Mouse (Mus musculus) limb, embryonic 14.5 days (tissue): ENCODE results near the gene Phactr4. TPM values are rescaled to one million over a fixed set of nuclear protein-coding genes. Genes with fewer than 3 reads are reported as not detected.

Experiments
- ATAC-seq: fragments of 200-750 bp; cut with Nextera tagmentation; 2 replicates; pipeline ENCODE4 v1.8.0; 2017; ENCODE audit warnings: low read depth, moderate number of reproducible peaks, moderate TSS enrichment; ENCODE audit not compliant: low FRiP score
- DNase-seq: peaks from one replicate; pipeline ENCODE4 v3.0.0-alpha.2; 2015; ENCODE audit warnings: low spot score
- H3K27ac ChIP-seq: fragments of 300-500 bp; sonication (generic); replicated peaks from 2 replicates; pipeline ENCODE4 v1.5.1; 2014; ENCODE audit warnings: low read depth, mild to moderate bottlenecking, low read length, moderate library complexity, mixed read lengths
- H3K27me3 ChIP-seq: fragments of 300-500 bp; sonication (generic); 2 replicates; pipeline ENCODE4 v1.6.1; 2014; ENCODE audit warnings: low read length, mixed read lengths; ENCODE audit not compliant: control insufficient read depth, insufficient read depth
- H3K36me3 ChIP-seq: fragments of 300-500 bp; sonication (generic); 2 replicates; pipeline ENCODE4 v1.6.1; 2014; ENCODE audit warnings: mild to moderate bottlenecking, low read length, moderate library complexity, mixed read lengths; ENCODE audit not compliant: control insufficient read depth, insufficient read depth
- H3K4me1 ChIP-seq: fragments of 300-500 bp; sonication (generic); 2 replicates; pipeline ENCODE4 v1.6.1; 2014; ENCODE audit warnings: antibody characterized with exemption, low read length, mixed read lengths; ENCODE audit not compliant: control insufficient read depth, insufficient read depth
- H3K4me2 ChIP-seq: fragments of 300-500 bp; sonication (generic); replicated peaks from 2 replicates; pipeline ENCODE4 v1.6.1; 2014; ENCODE audit warnings: low read depth, mild to moderate bottlenecking, low read length, moderate library complexity; ENCODE audit not compliant: severe bottlenecking
- H3K4me3 ChIP-seq: fragments of 300-500 bp; sonication (generic); replicated peaks from 2 replicates; pipeline ENCODE4 v1.5.1; 2014; ENCODE audit warnings: low read length
- H3K9ac ChIP-seq: fragments of 300-500 bp; sonication (generic); 2 replicates; pipeline ENCODE4 v1.6.1; 2014; ENCODE audit warnings: mild to moderate bottlenecking, low read depth, low read length, moderate library complexity; ENCODE audit not compliant: severe bottlenecking
- H3K9me3 ChIP-seq: fragments of 300-500 bp; sonication (generic); 2 replicates; pipeline ENCODE4 v1.6.1; 2016; ENCODE audit warnings: low read length; ENCODE audit not compliant: control insufficient read depth
- POLR2A ChIP-seq: fragments of 200-500 bp; IDR thresholded peaks from 2 replicates; pipeline ENCODE4 v1.8.0; 2012; ENCODE audit warnings: inconsistent platforms, mild to moderate bottlenecking, moderate library complexity, borderline replicate concordance; ENCODE audit not compliant: insufficient read depth, insufficient read length; ENCODE audit errors: extremely low read depth
- WGBS: fragments of 180-500 bp; shearing (Covaris S2); extraction: QIAGEN DNeasy Blood & Tissue Kit; methylation state at CpG from one replicate; pipeline ENCODE4 v1.1.7; 2014; 5-methylcytosine and 5-hydroxymethylcytosine counted together
- polyA plus RNA-seq, 2 experiments: library from polyadenylated mRNA; depleted of rRNA in 1 of 2; stranded (reverse) in 1 of 2; unstranded in 1 of 2; fragments of >200 nt; fragmentation: Nextera tagmentation in 1 of 2; extraction: Ambion mirVana in 1 of 2; gene quantifications; 2 replicates each; pipeline versions ENCODE4 v1.2.1 to v1.2.3; 2012 to 2014

The Phactr4 gene
- polyA plus RNA-seq, 2 experiments = 23.6 to 26.9 TPM

DNA sequence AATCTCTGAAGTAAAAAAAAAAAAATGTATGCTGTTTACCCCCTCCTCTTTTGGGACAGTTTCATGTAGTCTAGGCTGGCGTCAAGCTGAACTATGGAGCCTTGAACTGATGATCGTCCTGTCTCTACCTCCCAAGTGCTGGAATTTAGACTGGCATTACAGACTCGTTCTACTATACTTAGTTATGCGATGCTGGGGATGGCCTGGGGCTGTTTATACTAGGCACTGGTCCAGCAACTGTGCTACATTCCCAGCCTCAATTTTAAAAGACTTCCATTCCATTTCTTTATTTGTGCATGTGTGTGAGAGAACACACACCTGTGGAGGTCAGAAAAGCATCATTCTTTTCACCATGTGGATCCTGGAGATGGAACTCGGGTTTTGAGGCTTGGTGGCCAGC lies 23.4 kb downstream of the Phactr4 start:
- H3K9me3 ChIP-seq = no peaks in the 10 kb centered on the region
- H3K4me1 ChIP-seq = peaks cover 14% of the 10 kb centered on the region
- H3K9ac ChIP-seq = no peak overlapping the region
- 51% methylated on average over 5 of the region's 5 CpGs for WGBS
- no peak overlapping the region for H3K4me3 ChIP-seq
- H3K4me2 ChIP-seq = no peak overlapping the region
- no peak for ATAC-seq
- no peak for TF ChIP-seq POLR2A
- H3K36me3 ChIP-seq = no peaks in the 10 kb centered on the region
- H3K27me3 ChIP-seq = no peaks in the 10 kb centered on the region
- no peak overlapping the region; the same call in 1 of the 2 replicates for H3K27ac ChIP-seq
- DNase-seq = no peak

DNA sequence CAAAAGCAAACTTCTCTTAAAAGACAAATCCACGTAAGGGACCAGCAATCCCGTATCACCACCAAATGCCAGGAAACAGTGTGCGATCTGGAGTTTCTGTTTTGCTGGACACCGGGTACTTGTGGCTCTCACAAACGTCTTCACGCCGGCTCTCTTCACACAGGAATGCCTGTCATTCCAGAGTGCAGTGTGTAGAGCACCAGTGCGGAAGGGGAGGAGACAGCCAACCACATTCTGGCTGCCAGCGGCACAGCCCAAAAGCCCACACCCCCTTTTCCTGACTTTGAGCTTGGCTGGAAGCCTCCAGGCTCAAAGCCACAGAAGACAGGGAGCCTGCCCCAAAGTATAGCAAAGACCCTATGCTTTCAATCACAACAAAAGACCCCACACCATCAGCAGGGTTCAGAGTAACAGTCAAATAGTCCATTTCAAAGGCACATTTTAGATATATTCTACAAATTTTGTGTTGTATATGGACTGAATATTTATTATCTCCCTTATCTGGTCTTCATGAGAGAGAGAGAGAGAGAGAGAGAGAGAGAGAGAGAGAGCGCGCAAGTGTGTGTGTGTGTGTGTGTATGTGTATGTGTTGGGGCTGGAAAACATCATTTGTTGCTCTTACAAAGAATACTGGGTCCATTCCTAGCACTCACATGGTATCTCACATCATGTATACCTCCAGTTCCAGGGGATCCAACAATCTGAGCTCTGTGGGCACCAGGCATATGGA lies 24.1 kb downstream of the Phactr4 start:
- Histone ChIP-seq H3K9me3 (no peaks in the 10 kb centered on the region), H3K4me3 (peak overlapping the region; percentile 21), H3K36me3 (no peaks in the 10 kb centered on the region), H3K4me1 (peaks cover 14% of the 10 kb centered on the region), H3K9ac (peak overlapping the region; percentile 38), H3K4me2 (peak overlapping the region; percentile 41), H3K27me3 (no peaks in the 10 kb centered on the region), H3K27ac (peak overlapping the region; percentile 52)
- TF ChIP-seq POLR2A = peak; percentile 22; the same call in 1 of the 2 replicates
- ATAC-seq = peak; percentile 72
- 34% methylated on average over 11 of the region's 11 CpGs for WGBS
- peak; percentile 82 for DNase-seq

DNA sequence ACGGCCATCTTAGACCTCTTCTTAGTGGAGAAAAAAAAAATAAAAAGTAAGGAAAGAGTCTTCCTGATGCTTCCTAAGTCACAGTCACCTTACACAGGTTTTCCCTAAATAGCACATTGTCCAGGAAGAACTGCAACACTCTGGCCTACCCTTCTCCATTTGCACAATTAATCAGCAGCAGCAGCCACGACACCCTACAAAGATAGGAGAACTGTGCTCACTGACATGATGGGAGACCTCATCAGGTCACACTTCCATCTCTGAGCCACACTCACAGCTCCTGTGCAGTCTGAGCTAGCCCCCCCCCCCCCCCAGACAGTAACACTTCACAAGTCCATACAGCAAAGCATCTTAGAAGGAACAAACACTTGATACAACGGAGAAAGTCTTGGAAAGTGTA lies 25.2 kb downstream of the Phactr4 start:
- H3K4me3 ChIP-seq = no peak overlapping the region
- no peaks in the 10 kb centered on the region for H3K9me3 ChIP-seq
- ATAC-seq (no peak), DNase-seq (no peak)
- H3K4me2 ChIP-seq = 0 out of 2 replicates have a peak overlapping the region, but pooled peaks have one; percentile 41
- WGBS = 88% methylated on average over 3 of the region's 3 CpGs
- no peaks in the 10 kb centered on the region for H3K36me3 ChIP-seq
- H3K27me3 ChIP-seq = no peaks in the 10 kb centered on the region
- H3K27ac ChIP-seq = no peak overlapping the region
- no peak overlapping the region for H3K9ac ChIP-seq
- TF ChIP-seq POLR2A = no peak
- peaks cover 14% of the 10 kb centered on the region for H3K4me1 ChIP-seq

DNA sequence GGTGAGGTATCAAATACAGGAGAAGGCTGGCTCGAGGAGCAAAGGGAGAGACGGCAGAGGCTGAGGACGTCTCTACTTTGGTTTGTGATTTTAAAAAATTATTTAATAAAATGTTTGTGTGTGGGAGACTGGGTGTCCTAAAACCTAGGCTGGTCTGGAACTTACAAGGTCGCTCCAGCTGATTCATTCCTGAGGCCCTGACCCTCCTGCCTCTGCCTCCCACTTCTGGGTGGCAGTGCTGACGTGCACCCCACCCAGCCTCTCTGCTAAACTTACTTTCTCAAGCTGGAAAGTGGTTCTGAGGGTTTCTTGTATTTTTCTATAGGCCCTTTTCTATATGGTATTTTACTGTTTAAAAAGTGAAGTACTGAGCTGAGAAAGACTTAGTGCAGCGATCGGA lies 26.0 kb downstream of the Phactr4 start:
- no peak for ATAC-seq
- H3K4me3 ChIP-seq = no peak overlapping the region
- no peak for DNase-seq
- no peaks in the 10 kb centered on the region for H3K36me3 ChIP-seq
- H3K9me3 ChIP-seq = no peaks in the 10 kb centered on the region
- 88% methylated on average over 7 of the region's 7 CpGs for WGBS
- H3K4me1 ChIP-seq = peaks cover 14% of the 10 kb centered on the region
- H3K4me2 ChIP-seq = no peak overlapping the region
- H3K9ac ChIP-seq = no peak overlapping the region
- H3K27me3 ChIP-seq = no peaks in the 10 kb centered on the region
- no peak for TF ChIP-seq POLR2A
- H3K27ac ChIP-seq = no peak overlapping the region

DNA sequence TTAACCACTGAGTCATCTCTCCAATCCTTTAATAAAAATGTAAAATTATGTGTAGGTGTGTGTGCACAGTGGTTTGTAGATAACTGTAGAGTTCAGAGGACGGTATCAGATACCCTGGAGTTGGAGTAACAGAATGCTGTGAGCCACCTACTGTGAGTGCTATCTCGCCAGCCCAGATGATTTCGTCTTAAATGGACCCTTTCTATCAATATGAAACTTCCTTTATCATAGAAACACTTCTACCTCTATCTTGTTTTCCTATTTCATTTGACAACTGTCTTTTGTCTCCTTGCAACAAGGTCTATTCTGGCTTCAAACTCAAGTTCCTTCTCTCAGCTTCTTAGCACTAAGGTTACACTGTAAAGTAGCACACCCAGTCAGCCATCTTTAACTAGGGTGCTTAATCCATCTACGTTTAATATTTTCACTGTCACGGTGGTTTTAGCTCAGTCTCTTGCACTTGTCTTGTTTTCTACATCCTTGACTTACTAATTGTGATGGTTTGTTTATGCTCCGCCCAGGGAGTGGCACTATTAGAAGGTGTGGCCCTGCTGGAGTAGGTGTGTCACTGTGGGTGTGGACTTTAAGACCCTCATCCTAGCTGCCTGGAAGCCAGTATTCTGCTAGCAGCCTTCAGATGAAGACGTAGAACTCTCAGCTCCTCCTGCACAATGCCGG lies 31.1 kb downstream of the Phactr4 start:
- no peak overlapping the region for H3K27ac ChIP-seq
- H3K36me3 ChIP-seq = peaks cover 12% of the 10 kb centered on the region
- no peak for TF ChIP-seq POLR2A
- no peaks in the 10 kb centered on the region for H3K4me1 ChIP-seq
- no peak overlapping the region for H3K9ac ChIP-seq
- H3K27me3 ChIP-seq = no peaks in the 10 kb centered on the region
- no peak overlapping the region for H3K4me3 ChIP-seq
- ATAC-seq (no peak), DNase-seq (no peak)
- H3K4me2 ChIP-seq = no peak overlapping the region
- 91% methylated on average over 8 of the region's 8 CpGs for WGBS
- H3K9me3 ChIP-seq = no peaks in the 10 kb centered on the region
